Mouse (Mus musculus): ENCODE results near the gene Ccdc92b. TPM values are rescaled to one million over a fixed set of nuclear protein-coding genes. Genes with fewer than 3 reads are reported as not detected.

Gene Ccdc92b
- polyA plus RNA-seq, 1 experiment from 2014 or later, result 2.5 TPM

DNA sequence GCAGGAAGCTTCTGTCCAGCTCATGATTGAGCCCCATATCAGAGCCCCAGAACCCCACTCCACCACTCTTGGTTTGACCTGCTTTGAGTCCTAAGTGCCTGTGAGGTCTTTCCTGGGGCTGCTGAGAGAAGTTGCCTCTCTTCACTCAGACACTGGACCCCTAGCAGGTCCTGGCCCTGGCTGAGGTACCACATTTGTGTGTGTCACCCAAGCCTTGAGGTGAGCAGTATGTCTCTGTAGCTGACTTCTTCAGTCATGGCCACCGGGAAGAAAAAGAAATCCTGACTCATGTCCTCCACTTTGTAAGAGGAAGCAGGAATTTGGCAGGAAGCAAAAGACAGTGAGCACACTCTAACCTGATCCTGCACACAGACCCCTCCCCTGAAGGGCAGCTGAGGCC is 20.2 kb downstream of the Ccdc92b start:
- peaks cover 44% of the 10 kb centered on the region for H3K27me3 ChIP-seq
- WGBS, result 75% methylated on average over 1 of the region's 1 CpGs
- no peaks in the 10 kb centered on the region for H3K9me3 ChIP-seq
- no peak for ATAC-seq (ENCODE audit: low FRiP score, low read depth)
- no peaks in the 10 kb centered on the region for H3K36me3 ChIP-seq
- H3K4me1 ChIP-seq, result peaks cover 15% of the 10 kb centered on the region
- H3K4me2 ChIP-seq (replicated peaks), result no peak overlapping the region
- H3K27ac ChIP-seq (replicated peaks), result no peak overlapping the region
- no peak overlapping the region for H3K4me3 ChIP-seq
- H3K9ac ChIP-seq (replicated peaks), result no peak overlapping the region

DNA sequence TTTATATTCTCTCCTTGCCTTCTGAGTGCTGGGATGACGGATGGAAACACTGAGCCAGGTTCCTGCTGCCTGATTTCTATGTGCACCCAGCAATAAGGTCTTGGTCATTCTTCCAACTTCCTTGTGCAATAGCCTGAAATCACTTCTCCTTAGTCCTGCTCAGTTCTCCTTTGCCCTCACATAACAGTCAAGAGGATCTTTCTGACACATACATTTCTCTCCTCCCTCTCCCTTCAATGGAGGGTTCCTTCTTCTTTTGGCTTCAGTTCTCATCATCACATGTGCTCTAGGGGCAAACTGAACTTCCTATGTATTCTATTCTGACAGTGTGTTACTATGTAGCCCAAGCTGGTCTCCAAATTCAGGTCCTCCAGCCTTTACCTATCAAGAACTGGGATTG is 28.6 kb downstream of the Ccdc92b start:
- H3K27ac ChIP-seq (replicated peaks), result no peak overlapping the region
- ATAC-seq (ENCODE audit: low FRiP score, low read depth), result no peak

DNA sequence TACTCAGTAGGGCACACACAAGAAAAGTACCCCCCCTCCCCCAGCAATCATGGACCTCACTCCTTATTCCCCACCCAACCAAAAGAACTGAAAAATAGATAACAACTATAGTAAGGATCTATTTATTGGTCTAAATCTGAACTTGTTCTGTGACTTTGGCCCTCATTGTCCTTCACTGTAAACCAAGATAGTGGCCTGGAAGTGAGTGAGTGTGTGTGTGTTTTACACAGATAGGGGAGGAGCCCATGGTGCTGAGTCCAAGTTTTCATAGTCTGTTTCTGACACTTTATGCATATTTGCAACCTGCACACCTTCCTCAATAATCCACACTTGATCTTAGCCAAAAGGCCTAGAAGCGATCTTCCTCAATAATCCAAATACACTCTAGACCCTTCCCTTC is 29.3 kb downstream of the Ccdc92b start:
- 0% methylated on average over 1 of the region's 1 CpGs for WGBS
- peak overlapping the region; percentile 65 for H3K27ac ChIP-seq (replicated peaks)
- H3K27me3 ChIP-seq, result no peaks in the 10 kb centered on the region; the same call in 1 of the 2 replicates
- ATAC-seq (ENCODE audit: low FRiP score, low read depth), result peak; percentile 7; the same call in 1 of the 2 replicates
- no peaks in the 10 kb centered on the region for H3K9me3 ChIP-seq
- H3K9ac ChIP-seq (replicated peaks), result peak overlapping the region; percentile 87; the same call in 1 of the 2 replicates
- no peaks in the 10 kb centered on the region for H3K36me3 ChIP-seq
- H3K4me1 ChIP-seq, result peaks cover 34% of the 10 kb centered on the region
- peak overlapping the region; percentile 95 for H3K4me3 ChIP-seq
- H3K4me2 ChIP-seq (replicated peaks), result peak overlapping the region; percentile 97

More for the DNA sequence above, 28.6 kb downstream of the Ccdc92b start:
- Histone ChIP-seq H3K4me2 (replicated peaks) (no peak overlapping the region), H3K9ac (replicated peaks) (no peak overlapping the region), H3K36me3 (no peaks in the 10 kb centered on the region), H3K9me3 (no peaks in the 10 kb centered on the region), H3K4me3 (no peak overlapping the region), H3K4me1 (peaks cover 30% of the 10 kb centered on the region), H3K27me3 (no peaks in the 10 kb centered on the region; the same call in 1 of the 2 replicates)
- WGBS, result 80% methylated on average over 1 of the region's 1 CpGs

DNA sequence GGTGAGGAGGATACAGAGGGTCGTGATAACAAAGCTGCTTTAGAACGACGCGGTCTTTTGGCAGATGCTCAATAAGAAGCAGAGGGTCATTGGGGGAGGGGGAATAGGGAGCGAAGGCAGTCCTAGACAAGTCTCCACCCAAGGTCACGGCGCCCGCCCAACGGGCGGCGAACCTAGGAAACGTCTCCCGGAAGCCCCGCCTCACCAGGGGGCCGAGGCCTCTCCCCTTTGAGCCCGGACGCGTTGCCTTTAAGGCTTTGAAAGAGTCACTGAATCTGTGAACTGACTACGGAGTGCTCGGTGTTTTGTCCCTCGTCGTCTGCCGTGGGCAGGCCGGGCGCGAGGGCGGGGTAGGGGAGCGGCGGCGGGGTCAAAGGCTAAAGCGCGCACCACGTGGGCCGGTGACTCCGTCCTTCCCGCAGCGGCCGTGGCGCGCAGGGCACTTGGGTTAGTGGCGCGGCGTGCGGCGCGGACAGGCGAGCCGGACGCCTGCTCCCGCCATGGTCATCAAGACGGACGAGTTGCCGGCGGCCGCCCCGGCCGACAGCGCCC is 29.8 kb downstream of the Ccdc92b start, which contains the start of gene Cluh:
Gene Cluh, plus strand, starts transcription at position 401 of the 552 bp plus-strand sequence.
- H3K9me3 ChIP-seq, result no peaks in the 10 kb centered on the region
- ATAC-seq (ENCODE audit: low FRiP score, low read depth), result peak; percentile 91
- H3K27ac ChIP-seq (replicated peaks), result peak within 1 kb of the TSS; percentile 65
- no peaks in the 10 kb centered on the region for H3K36me3 ChIP-seq
- H3K4me1 ChIP-seq, result peaks cover 34% of the 10 kb centered on the region
- WGBS, result under 1% methylated on average over 56 of the region's 58 CpGs
- peak within 1 kb of the TSS; percentile 97 for H3K4me2 ChIP-seq (replicated peaks)
- H3K4me3 ChIP-seq, result peak within 1 kb of the TSS; percentile 95
- peak within 1 kb of the TSS; percentile 87 for H3K9ac ChIP-seq (replicated peaks)
- H3K27me3 ChIP-seq, result no peaks in the 10 kb centered on the region; the same call in 1 of the 2 replicates

DNA sequence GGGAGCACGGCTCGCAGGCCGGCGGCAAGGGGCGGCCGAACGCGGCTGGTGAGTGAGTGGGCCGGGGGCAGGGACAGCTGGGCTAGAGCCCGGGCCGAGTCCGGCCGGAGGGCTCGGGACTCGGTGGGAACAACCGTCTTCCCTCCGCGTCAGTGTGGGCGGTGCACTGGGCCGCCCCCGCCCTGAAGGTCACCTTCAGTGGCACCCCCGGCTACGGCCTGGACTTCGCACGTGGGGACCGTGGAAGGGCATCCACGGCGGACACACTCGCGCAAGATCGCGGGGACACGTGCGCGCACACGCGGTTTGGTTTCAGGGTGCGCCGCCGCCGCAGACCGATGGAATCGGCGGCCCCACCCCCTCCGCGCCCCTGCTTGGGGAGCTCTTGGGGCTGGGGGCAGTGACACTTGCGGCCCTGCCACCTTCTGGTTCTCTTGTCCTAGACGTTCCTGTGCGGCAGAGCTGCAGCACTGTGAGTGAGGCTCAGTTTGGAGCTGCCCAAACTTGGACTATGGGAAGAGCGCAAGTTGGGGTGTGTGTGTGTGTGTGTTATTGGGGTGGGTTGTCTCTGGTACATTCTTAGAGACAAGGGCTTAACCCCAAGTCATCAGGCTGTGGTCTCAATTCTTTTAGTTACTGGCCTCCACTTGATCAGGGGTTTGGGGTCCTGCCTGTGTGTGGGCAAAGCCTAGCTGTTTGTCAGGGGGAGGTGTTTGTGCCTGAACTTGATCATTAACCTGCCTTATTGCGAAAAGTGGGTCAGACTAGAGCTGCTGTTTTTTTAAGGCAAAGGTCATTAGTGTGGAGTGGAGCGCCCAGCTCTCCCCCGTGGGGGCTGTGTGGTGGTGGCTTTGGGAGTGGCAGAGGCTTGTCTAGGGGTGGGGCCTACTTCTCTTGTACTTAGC is 30.5 kb downstream of the Ccdc92b start:
- Histone ChIP-seq H3K4me2 (replicated peaks) (peak overlapping the region; percentile 97), H3K27me3 (no peaks in the 10 kb centered on the region; the same call in 1 of the 2 replicates), H3K4me3 (peak overlapping the region; percentile 95), H3K9ac (replicated peaks) (peak overlapping the region; percentile 87), H3K4me1 (peaks cover 34% of the 10 kb centered on the region), H3K9me3 (no peaks in the 10 kb centered on the region), H3K36me3 (no peaks in the 10 kb centered on the region), H3K27ac (replicated peaks) (peak overlapping the region; percentile 65; the same call in 1 of the 2 replicates)
- WGBS, result 2% methylated on average over 51 of the region's 53 CpGs
- peak; percentile 74; the same call in 1 of the 2 replicates for ATAC-seq (ENCODE audit: low FRiP score, low read depth)

DNA sequence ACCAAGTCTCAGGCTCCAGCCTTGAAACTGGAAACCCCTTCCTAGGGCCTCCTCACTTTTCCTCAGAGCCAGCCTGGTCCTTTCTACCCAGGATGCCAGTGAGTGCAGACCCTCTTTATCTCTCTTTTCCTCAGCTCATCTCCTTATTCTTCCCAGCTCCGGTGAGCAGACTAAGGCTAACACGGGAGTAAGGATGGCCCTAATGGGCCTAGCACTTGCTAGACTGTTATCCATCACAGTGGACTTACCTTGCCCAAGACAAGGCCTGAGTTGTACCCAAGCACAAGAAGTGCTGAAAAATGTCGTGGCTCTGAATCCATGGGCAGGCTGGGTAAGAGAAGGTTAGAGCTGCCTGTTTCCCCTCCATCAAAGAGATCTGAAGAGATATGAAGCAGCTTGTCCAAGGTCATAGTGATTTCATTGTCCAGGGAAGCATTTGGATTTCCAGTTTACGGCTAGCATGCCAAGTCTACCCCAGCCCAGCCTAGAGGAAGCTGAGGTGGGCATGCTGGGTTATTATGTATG is 31.2 kb downstream of the Ccdc92b start:
- H3K4me3 ChIP-seq, result peak overlapping the region; percentile 95
- H3K27ac ChIP-seq (replicated peaks), result 0 out of 2 replicates have a peak overlapping the region, but pooled peaks have one; percentile 10
- peak overlapping the region; percentile 97 for H3K4me2 ChIP-seq (replicated peaks)
- peak overlapping the region; percentile 87 for H3K9ac ChIP-seq (replicated peaks)
- no peaks in the 10 kb centered on the region; the same call in 1 of the 2 replicates for H3K27me3 ChIP-seq
- peaks cover 34% of the 10 kb centered on the region for H3K4me1 ChIP-seq
- H3K36me3 ChIP-seq, result no peaks in the 10 kb centered on the region
- ATAC-seq (ENCODE audit: low FRiP score, low read depth), result no peak
- 69% methylated on average over 4 of the region's 4 CpGs for WGBS
- no peaks in the 10 kb centered on the region for H3K9me3 ChIP-seq

DNA sequence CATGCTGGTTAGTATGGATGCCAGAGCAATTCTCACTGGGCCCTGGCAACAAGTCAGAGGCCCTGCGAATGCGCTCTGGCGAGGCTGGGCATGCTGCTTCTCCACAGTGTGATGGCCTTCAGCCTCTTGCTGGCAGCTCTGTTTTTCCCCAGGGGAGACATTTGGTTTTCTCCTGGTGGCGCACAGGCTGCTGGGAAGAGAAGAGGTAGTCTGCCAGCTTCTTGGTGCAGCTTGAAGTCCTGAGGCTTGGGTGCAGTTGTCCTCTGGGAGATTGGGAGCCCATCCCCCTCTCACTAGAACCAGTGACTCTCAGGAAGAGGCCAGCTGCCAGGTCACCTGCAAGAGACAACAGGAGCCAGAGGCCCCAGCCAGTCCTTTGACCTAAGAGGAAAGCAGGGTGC is 33.4 kb downstream of the Ccdc92b start:
- no peak overlapping the region for H3K4me3 ChIP-seq

DNA sequence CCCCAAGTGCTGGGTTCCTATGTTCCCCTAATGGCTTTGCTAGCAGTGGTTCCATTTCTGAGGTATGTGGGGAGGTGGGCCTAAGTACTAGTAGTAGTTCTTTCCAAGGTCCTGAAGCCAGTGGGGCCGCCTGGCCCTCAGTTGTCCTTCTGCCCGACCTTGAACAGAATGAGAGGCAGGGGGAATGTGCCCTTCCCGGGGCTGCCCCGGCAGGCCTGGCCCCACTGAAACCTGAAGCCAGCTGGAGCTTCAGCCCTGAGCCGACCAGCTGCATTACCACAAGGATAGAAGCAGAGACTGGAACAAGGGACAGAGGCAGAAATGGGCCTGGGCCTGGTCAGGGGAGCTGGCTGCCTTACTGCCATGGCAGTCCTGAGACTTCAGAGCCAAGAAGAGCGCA is 34.0 kb downstream of the Ccdc92b start:
- peaks cover 15% of the 10 kb centered on the region for H3K36me3 ChIP-seq
- H3K4me3 ChIP-seq, result no peak overlapping the region
- 0 out of 2 replicates have a peak, but pooled peaks cover 5% of the 10 kb centered on the region for H3K9me3 ChIP-seq
- no peak overlapping the region for H3K4me2 ChIP-seq (replicated peaks)
- no peak for ATAC-seq (ENCODE audit: low FRiP score, low read depth)
- H3K9ac ChIP-seq (replicated peaks), result peak overlapping the region; percentile 28; the same call in 1 of the 2 replicates
- 70% methylated on average over 6 of the region's 6 CpGs for WGBS
- peaks cover 33% of the 10 kb centered on the region for H3K4me1 ChIP-seq
- H3K27me3 ChIP-seq, result no peaks in the 10 kb centered on the region; the same call in 1 of the 2 replicates
- H3K27ac ChIP-seq (replicated peaks), result no peak overlapping the region

More for the DNA sequence above, 33.4 kb downstream of the Ccdc92b start:
- peaks cover 34% of the 10 kb centered on the region for H3K4me1 ChIP-seq
- peak overlapping the region; percentile 28; the same call in 1 of the 2 replicates for H3K9ac ChIP-seq (replicated peaks)
- peak overlapping the region; percentile 7; the same call in 1 of the 2 replicates for H3K4me2 ChIP-seq (replicated peaks)
- H3K27ac ChIP-seq (replicated peaks), result no peak overlapping the region
- H3K27me3 ChIP-seq, result no peaks in the 10 kb centered on the region; the same call in 1 of the 2 replicates
- no peak for ATAC-seq (ENCODE audit: low FRiP score, low read depth)
- H3K9me3 ChIP-seq, result no peaks in the 10 kb centered on the region
- WGBS, result 54% methylated on average over 4 of the region's 4 CpGs
- peaks cover 9% of the 10 kb centered on the region for H3K36me3 ChIP-seq

DNA sequence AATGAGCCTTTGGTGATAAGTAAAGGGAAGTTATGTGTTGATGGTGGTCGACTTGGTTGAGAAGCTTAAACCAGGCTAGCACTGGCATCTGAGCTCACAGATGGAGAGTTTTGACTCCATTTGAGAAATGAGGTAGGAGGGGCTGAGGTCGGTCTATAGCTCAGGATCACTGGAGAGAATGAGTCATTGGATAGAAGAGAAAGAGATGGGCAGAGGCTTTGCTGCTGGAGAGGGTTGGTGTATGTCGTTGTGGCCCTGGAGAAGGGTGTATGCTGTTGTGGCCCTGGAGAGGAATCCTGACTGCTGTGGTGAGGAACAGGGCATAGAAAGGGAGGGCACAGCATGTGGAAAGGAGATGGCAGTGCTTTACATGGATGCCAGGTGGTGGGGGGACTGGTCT is 36.5 kb downstream of the Ccdc92b start:
- Histone ChIP-seq H3K36me3 (peaks cover 41% of the 10 kb centered on the region), H3K4me2 (replicated peaks) (no peak overlapping the region), H3K4me1 (peaks cover 14% of the 10 kb centered on the region), H3K27me3 (no peaks in the 10 kb centered on the region), H3K9ac (replicated peaks) (no peak overlapping the region), H3K4me3 (no peak overlapping the region), H3K9me3 (0 out of 2 replicates have a peak, but pooled peaks cover 6% of the 10 kb centered on the region), H3K27ac (replicated peaks) (no peak overlapping the region)
- no peak for ATAC-seq (ENCODE audit: low FRiP score, low read depth)
- 94% methylated on average over 3 of the region's 3 CpGs for WGBS

DNA sequence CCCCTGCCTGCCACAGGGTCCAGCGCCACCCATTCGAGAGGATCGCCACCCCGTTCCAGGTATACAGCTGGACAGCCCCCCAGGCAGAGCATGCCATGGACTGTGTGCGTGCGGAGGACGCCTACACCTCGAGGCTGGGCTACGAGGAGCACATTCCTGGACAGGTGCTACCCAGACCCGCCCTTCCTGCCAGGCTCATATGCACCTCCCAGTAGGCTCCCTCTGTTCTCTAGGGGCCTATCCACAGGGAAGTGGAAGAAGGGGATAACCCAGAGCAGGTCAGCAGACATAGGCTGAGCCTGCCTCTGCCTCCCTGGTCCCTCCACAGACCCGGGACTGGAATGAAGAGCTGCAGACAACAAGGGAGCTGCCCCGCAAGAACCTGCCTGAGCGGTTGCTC is 40.9 kb downstream of the Ccdc92b start:
- Histone ChIP-seq H3K9ac (replicated peaks) (no peak overlapping the region), H3K4me1 (no peaks in the 10 kb centered on the region), H3K4me3 (no peak overlapping the region), H3K4me2 (replicated peaks) (no peak overlapping the region), H3K36me3 (peaks cover 84% of the 10 kb centered on the region), H3K9me3 (0 out of 2 replicates have a peak, but pooled peaks cover 6% of the 10 kb centered on the region), H3K27ac (replicated peaks) (no peak overlapping the region), H3K27me3 (no peaks in the 10 kb centered on the region)
- ATAC-seq (ENCODE audit: low FRiP score, low read depth), result no peak
- 98% methylated on average over 13 of the region's 13 CpGs for WGBS

DNA sequence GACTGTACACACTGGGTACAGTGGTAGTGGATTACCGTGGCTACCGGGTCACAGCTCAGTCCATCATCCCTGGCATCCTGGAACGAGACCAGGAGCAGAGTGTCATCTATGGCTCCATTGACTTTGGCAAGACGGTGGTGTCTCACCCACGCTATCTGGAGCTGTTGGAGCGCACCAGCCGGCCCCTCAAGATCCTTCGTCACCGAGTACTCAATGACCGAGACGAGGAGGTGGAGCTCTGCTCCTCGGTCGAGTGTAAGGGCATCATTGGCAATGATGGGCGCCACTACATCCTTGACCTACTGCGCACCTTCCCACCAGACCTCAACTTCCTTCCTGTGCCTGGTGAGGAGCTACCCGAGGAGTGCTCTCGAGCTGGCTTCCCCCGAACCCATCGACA is 42.2 kb downstream of the Ccdc92b start:
- Histone ChIP-seq H3K36me3 (peaks cover 97% of the 10 kb centered on the region), H3K4me3 (no peak overlapping the region), H3K4me1 (no peaks in the 10 kb centered on the region), H3K4me2 (replicated peaks) (no peak overlapping the region), H3K27ac (replicated peaks) (no peak overlapping the region), H3K9ac (replicated peaks) (no peak overlapping the region), H3K27me3 (no peaks in the 10 kb centered on the region), H3K9me3 (0 out of 2 replicates have a peak, but pooled peaks cover 6% of the 10 kb centered on the region)
- WGBS, result 96% methylated on average over 19 of the region's 19 CpGs
- no peak for ATAC-seq (ENCODE audit: low FRiP score, low read depth)
